Mouse (Mus musculus): Measurements from ENCODE around the gene Bhlha9. TPM values are rescaled to one million over a fixed set of nuclear protein-coding genes. Genes with fewer than 3 reads are reported as not detected.
A peak's percentile ranks its signal among the peaks of the same experiment; 100 is the strongest.

The Bhlha9 gene
- polyA plus RNA-seq, 1 experiment from 2014 or later: 0.16 TPM

DNA sequence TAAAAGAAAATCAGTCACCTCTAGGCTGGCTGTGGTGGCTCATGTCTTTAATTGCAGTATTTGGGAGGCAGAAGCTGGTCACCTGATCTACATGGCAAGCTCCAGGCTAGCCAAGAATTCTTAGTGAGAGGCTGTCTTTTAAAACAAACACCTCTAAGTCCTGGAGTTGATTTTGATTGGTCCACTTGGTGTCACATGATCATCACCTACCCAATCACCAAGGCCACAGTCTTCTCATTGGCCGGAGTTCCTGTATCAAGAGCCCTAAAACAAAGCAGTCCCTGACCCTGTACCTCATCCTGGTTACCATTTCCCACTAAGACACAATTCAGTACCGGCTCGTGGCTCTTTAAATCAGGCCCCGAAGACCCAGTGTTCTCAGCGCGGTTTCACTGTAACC is 23.5 kb downstream of the Bhlha9 start:
- DNase-seq (ENCODE audit: low spot score) (no peak), ATAC-seq (replicated peaks; ENCODE audit: low FRiP score, low read depth) (no peak)
- no peak overlapping the region for H3K27ac ChIP-seq
- no peak for TF ChIP-seq CTCF (IDR thresholded peaks at IDR 0.05; ENCODE audit: low read depth)
- no peaks in the 10 kb centered on the region for H3K4me1 ChIP-seq (replicated peaks; ENCODE audit: insufficient read depth, low read length)
- H3K9me3 ChIP-seq (replicated peaks; ENCODE audit: low read length): no peaks in the 10 kb centered on the region
- no peak overlapping the region for H3K4me3 ChIP-seq (replicated peaks; ENCODE audit: low read depth, low read length)
- H3K36me3 ChIP-seq (ENCODE audit: insufficient read depth, low read length): no peaks in the 10 kb centered on the region
- H3K9ac ChIP-seq (ENCODE audit: low read depth, low read length): no peak overlapping the region
- WGBS: 74% methylated on average over 6 of the region's 6 CpGs
- H3K4me2 ChIP-seq (ENCODE audit: low read length): no peak overlapping the region
- no peaks in the 10 kb centered on the region for H3K27me3 ChIP-seq (ENCODE audit: insufficient read depth, low read length)

DNA sequence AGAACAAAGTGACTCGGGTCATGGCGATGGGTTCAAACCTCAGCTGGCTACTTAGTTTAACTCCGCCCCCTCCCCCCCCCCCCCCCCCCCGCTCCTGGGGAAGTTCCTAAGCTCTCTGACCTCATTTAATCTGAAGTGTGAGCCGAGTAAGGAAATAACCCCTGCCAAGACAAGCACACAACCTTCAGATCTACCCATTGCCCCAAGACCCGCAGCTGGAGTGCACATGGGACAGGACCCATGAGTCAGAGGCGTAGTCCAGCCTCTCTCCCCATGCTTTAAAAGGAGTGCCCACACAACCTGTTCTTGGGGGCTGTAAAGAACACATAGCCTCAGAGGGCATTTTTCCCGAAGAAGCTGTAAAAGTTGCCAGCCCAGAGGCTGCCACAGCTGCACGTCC is 27.4 kb downstream of the Bhlha9 start:
- H3K27ac ChIP-seq: no peak overlapping the region
- H3K4me3 ChIP-seq (replicated peaks; ENCODE audit: low read depth, low read length): no peak overlapping the region
- WGBS: 70% methylated on average over 8 of the region's 9 CpGs
- no peaks in the 10 kb centered on the region for H3K4me1 ChIP-seq (replicated peaks; ENCODE audit: insufficient read depth, low read length)
- H3K9me3 ChIP-seq (replicated peaks; ENCODE audit: low read length): no peaks in the 10 kb centered on the region
- no peak overlapping the region for H3K4me2 ChIP-seq (ENCODE audit: low read length)
- DNase-seq (ENCODE audit: low spot score): no peak
- H3K9ac ChIP-seq (ENCODE audit: low read depth, low read length): no peak overlapping the region
- TF ChIP-seq CTCF (IDR thresholded peaks at IDR 0.05; ENCODE audit: low read depth): no peak
- H3K27me3 ChIP-seq (ENCODE audit: insufficient read depth, low read length): no peaks in the 10 kb centered on the region
- H3K36me3 ChIP-seq (ENCODE audit: insufficient read depth, low read length): no peaks in the 10 kb centered on the region
- ATAC-seq (replicated peaks; ENCODE audit: low FRiP score, low read depth): no peak

DNA sequence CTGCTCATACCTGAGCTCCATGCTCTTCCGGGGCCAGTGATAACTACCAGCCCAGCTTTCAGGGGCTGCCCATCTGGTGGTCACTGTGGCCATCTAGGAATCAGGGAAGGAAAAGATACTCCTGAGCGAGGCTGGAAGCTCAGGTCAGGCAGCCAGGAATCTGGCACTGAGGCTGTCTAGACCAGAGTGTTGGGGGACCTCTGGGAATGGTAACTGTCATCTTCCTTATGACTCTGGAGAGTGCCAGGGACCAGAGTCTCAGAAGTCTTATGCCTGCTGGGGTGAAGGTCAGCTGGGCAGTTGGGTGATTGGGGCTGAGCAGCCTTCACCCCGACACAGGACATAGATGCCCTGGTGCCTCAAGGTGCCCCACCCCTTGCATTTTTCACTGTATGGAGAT is 35.4 kb downstream of the Bhlha9 start:
- Histone ChIP-seq H3K4me1 (replicated peaks; ENCODE audit: insufficient read depth, low read length) (peaks cover 8% of the 10 kb centered on the region; the same call in 1 of the 2 replicates), H3K27me3 (ENCODE audit: insufficient read depth, low read length) (no peaks in the 10 kb centered on the region), H3K4me2 (ENCODE audit: low read length) (no peak overlapping the region), H3K27ac (no peak overlapping the region), H3K9me3 (replicated peaks; ENCODE audit: low read length) (no peaks in the 10 kb centered on the region), H3K9ac (ENCODE audit: low read depth, low read length) (no peak overlapping the region), H3K36me3 (ENCODE audit: insufficient read depth, low read length) (no peaks in the 10 kb centered on the region), H3K4me3 (replicated peaks; ENCODE audit: low read depth, low read length) (no peak overlapping the region)
- 83% methylated on average over 3 of the region's 3 CpGs for WGBS
- ATAC-seq (replicated peaks; ENCODE audit: low FRiP score, low read depth) (no peak), DNase-seq (ENCODE audit: low spot score) (no peak)
- no peak for TF ChIP-seq CTCF (IDR thresholded peaks at IDR 0.05; ENCODE audit: low read depth)

DNA sequence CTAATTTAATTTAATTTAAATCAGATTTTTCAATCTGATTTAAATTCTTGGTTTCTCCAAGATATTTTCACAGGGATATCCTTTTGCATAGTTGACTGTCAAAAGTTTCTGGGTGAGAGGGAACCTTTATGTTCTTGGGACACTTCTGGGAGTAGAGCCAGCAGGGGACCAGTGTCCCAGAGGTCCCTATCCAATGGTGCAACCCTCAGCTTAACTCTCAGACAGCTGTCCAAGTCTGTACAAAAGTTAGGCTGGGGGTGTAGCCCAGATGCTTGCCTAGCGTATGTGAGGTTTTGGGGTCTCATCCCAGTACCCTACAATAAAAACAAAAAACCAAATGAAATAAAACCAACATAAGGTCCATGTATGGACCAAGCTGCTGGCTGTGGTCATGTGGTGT is 35.8 kb downstream of the Bhlha9 start:
- Histone ChIP-seq H3K36me3 (ENCODE audit: insufficient read depth, low read length) (no peaks in the 10 kb centered on the region), H3K4me2 (ENCODE audit: low read length) (no peak overlapping the region), H3K4me1 (replicated peaks; ENCODE audit: insufficient read depth, low read length) (peaks cover 8% of the 10 kb centered on the region; the same call in 1 of the 2 replicates), H3K9ac (ENCODE audit: low read depth, low read length) (no peak overlapping the region), H3K9me3 (replicated peaks; ENCODE audit: low read length) (no peaks in the 10 kb centered on the region), H3K27ac (no peak overlapping the region), H3K27me3 (ENCODE audit: insufficient read depth, low read length) (no peaks in the 10 kb centered on the region), H3K4me3 (replicated peaks; ENCODE audit: low read depth, low read length) (no peak overlapping the region)
- DNase-seq (ENCODE audit: low spot score) (no peak), ATAC-seq (replicated peaks; ENCODE audit: low FRiP score, low read depth) (no peak)
- TF ChIP-seq CTCF (IDR thresholded peaks at IDR 0.05; ENCODE audit: low read depth): no peak
- WGBS: 73% methylated on average over 1 of the region's 1 CpGs

DNA sequence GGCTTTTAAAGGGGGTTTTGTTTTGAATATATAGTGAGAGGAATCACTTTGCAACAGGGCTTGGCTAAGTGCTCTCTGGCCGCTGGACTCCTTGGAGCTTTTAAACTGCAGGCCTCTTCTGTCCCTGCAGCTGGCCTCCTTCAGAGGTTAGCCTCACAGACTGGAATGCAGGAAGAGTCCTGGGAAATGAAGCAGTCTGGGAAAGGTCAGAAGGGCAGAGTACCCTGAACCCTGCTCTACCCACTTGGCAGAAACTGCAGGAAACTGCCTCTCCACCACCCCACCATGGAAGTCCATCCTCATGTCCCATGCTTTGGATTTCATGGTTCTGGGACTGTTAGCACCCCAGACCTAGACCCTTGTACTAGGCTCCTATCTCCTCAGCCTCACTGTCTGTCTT is 36.6 kb downstream of the Bhlha9 start:
- H3K4me3 ChIP-seq (replicated peaks; ENCODE audit: low read depth, low read length): no peak overlapping the region
- H3K9me3 ChIP-seq (replicated peaks; ENCODE audit: low read length): no peaks in the 10 kb centered on the region
- peak overlapping the region; percentile 25; the same call in 1 of the 2 replicates for H3K27ac ChIP-seq
- no peaks in the 10 kb centered on the region for H3K36me3 ChIP-seq (ENCODE audit: insufficient read depth, low read length)
- no peak for TF ChIP-seq CTCF (IDR thresholded peaks at IDR 0.05; ENCODE audit: low read depth)
- ATAC-seq (replicated peaks; ENCODE audit: low FRiP score, low read depth) (no peak), DNase-seq (ENCODE audit: low spot score) (no peak)
- H3K27me3 ChIP-seq (ENCODE audit: insufficient read depth, low read length): no peaks in the 10 kb centered on the region
- no peak overlapping the region for H3K9ac ChIP-seq (ENCODE audit: low read depth, low read length)
- H3K4me1 ChIP-seq (replicated peaks; ENCODE audit: insufficient read depth, low read length): peaks cover 8% of the 10 kb centered on the region; the same call in 1 of the 2 replicates
- no peak overlapping the region for H3K4me2 ChIP-seq (ENCODE audit: low read length)
- WGBS: 17% methylated on average over 1 of the region's 1 CpGs

DNA sequence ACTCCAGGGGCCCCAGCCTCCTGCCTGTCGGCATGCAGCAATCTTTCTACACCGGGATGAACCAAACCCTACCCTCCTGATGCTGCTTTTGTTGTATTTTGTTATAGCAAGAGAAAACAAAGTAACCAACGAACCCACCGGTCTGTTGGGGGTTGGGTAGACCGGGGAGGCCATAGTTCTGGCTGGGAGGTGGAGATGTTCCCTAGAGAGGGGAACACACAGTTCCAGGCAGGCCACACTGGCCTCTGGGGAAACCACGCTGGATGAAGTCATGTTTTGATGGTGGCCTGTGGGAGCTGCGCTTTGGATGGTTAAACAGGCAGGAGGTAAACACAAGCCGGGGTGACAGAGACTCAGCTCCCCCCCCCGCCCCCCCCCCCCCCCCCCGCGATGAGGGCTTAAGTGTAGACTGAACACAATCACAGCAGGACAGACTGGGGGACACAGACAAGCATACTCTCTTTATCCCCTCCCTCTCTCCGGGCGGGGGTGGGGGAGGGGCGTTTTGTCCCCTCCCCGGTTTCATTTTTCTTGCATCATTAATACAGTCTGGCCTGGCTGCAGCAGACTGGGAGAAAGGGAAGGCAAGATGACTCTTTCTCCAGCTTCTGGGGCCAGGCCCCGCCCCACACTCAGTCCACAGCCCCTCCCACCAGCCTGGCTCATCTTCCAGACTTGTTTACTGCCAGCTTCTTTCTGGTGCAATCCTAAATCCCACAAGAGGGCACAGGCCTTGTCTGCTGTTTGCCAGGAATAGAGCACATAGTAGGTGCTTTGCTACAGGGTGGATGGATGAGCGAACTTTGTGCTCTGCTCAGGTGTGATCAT is 37.6 kb downstream of the Bhlha9 start:
- Histone ChIP-seq H3K4me3 (replicated peaks; ENCODE audit: low read depth, low read length) (no peak overlapping the region), H3K9ac (ENCODE audit: low read depth, low read length) (no peak overlapping the region), H3K27me3 (ENCODE audit: insufficient read depth, low read length) (no peaks in the 10 kb centered on the region), H3K27ac (0 out of 2 replicates have a peak overlapping the region, but pooled peaks have one; percentile 25), H3K36me3 (ENCODE audit: insufficient read depth, low read length) (no peaks in the 10 kb centered on the region), H3K4me2 (ENCODE audit: low read length) (no peak overlapping the region), H3K4me1 (replicated peaks; ENCODE audit: insufficient read depth, low read length) (peaks cover 8% of the 10 kb centered on the region; the same call in 1 of the 2 replicates), H3K9me3 (replicated peaks; ENCODE audit: low read length) (no peaks in the 10 kb centered on the region)
- DNase-seq (ENCODE audit: low spot score) (peak; percentile 63), ATAC-seq (replicated peaks; ENCODE audit: low FRiP score, low read depth) (no peak; the same call in 1 of the 2 replicates)
- WGBS: 40% methylated on average over 14 of the region's 17 CpGs
- TF ChIP-seq CTCF (IDR thresholded peaks at IDR 0.05; ENCODE audit: low read depth): no peak

Data from kidney, postnatal 0 days (tissue).